Comparison of ENCODE assay signal across 8 mouse cellular contexts in the genomic region with DNA sequence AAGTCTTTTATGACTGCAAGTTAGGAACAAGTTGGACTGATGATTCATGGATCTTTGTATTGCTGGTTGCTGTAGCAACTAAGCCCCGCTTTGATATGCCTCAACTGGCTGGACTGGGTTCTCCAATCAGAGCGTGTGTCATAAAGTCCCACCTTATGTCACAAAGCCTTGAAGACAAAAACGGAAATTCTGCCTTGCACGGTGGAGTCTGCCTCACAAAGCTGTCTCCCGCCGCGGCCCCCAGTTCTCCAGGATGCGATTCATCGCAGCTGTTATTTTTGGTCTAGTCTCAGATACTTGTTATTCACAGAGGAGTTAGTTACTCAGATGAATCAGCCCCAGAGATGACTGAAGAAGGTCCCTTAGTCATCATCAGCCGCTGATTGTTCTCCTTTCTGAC. TPM values are rescaled to one million over a fixed set of nuclear protein-coding genes. Genes with fewer than 3 reads are reported as not detected.
DNase-seq lines count a peak whose midpoint lies in the region.

No protein-coding gene starts in this region.

- intact Hi-C loops in heart, postnatal 36 days (cut with DNase I): no loop called here
- intact Hi-C loops in left cerebral cortex, postnatal 4 days (cut with DNase I): no loop called here

- DNase-seq in kidney, postnatal 14 days: peak; percentile 19
- DNase-seq in kidney, postnatal 25 days: no peak
- peak; percentile 36 for DNase-seq in adrenal gland, postnatal 10 days
- DNase-seq in heart, postnatal 36 days: peak; percentile 14 to 32
- peak; percentile 22 for DNase-seq in left cerebral cortex, postnatal 4 days
- no peak for DNase-seq in c-Kit-positive CD71-positive TER-119-positive erythroid progenitor cells, embryonic 14.5 days (ENCODE audit: low spot score)
- DNase-seq in cerebellum, adult 8-10 months: no peak
- DNase-seq in retina, embryonic 14.5 days (ENCODE audit: low spot score): no peak

RNA-seq across cellular contexts. Expression of a gene that starts 3.5 kb away (rescaled TPM):
- total RNA-seq in adrenal gland, postnatal 10 days (2021): 10 to 100 TPM; 11.8 to 16.4 TPM
- 1 to 10 TPM; 5.8 to 7.3 TPM for total RNA-seq in heart, postnatal 36 days (2021)
- total RNA-seq in left cerebral cortex, postnatal 4 days (2021): 10 to 100 TPM; 26.0 to 30.7 TPM

RNA-seq across cellular contexts. Expression of a gene that starts 51.7 kb away (rescaled TPM):
- 100 to 1,000 TPM; 217 to 226 TPM for total RNA-seq in adrenal gland, postnatal 10 days (2021)
- total RNA-seq in heart, postnatal 36 days (2021): 100 to 1,000 TPM; 241 to 249 TPM
- 100 to 1,000 TPM; 265 to 277 TPM for total RNA-seq in left cerebral cortex, postnatal 4 days (2021)

Comparison
In these comparisons a context has a peak if more than half of its experiments do, and no peak if none do; other contexts are left out.
1. DNase-seq: peak in kidney, postnatal 14 days (single experiment), adrenal gland, postnatal 10 days (single experiment), heart, postnatal 36 days (2 of 2) and left cerebral cortex, postnatal 4 days (single experiment); none in kidney, postnatal 25 days (0 of 2), c-Kit-positive CD71-positive TER-119-positive erythroid progenitor cells, embryonic 14.5 days (single experiment), cerebellum, adult 8-10 months (single experiment) and retina, embryonic 14.5 days (single experiment).